Mouse (Mus musculus) forebrain, embryonic 13.5 days (tissue): ENCODE results near the gene Ube2ql1. TPM values are rescaled to one million over a fixed set of nuclear protein-coding genes. Genes with fewer than 3 reads are reported as not detected.

Experiments used
- ATAC-seq: fragments of 200-750 bp; cut with Nextera tagmentation; 2 replicates; pipeline ENCODE4 v1.8.0; 2017
- H3K27ac ChIP-seq: fragments of 300-500 bp; sonication (generic); 2 replicates; pipeline ENCODE4 v1.5.1; 2015; ENCODE audit warnings: inconsistent platforms, mild to moderate bottlenecking, moderate library complexity
- H3K27me3 ChIP-seq: fragments of 300-500 bp; sonication (generic); 2 replicates; pipeline ENCODE4 v1.6.1; 2015; ENCODE audit warnings: mild to moderate bottlenecking, inconsistent platforms
- H3K36me3 ChIP-seq: fragments of 300-500 bp; sonication (generic); 2 replicates; pipeline ENCODE4 v1.6.1; 2015; ENCODE audit warnings: mild to moderate bottlenecking, inconsistent platforms; ENCODE audit not compliant: poor library complexity, severe bottlenecking
- H3K4me1 ChIP-seq: fragments of 300-500 bp; sonication (generic); 2 replicates; pipeline ENCODE4 v1.6.1; 2015; ENCODE audit warnings: inconsistent platforms
- H3K4me2 ChIP-seq: fragments of 300-500 bp; sonication (generic); 2 replicates; pipeline ENCODE4 v1.6.1; 2015; ENCODE audit warnings: inconsistent platforms, mild to moderate bottlenecking, moderate library complexity
- H3K4me3 ChIP-seq: fragments of 300-500 bp; sonication (generic); 2 replicates; pipeline ENCODE4 v1.5.1; 2015; ENCODE audit warnings: mild to moderate bottlenecking, inconsistent platforms
- H3K9ac ChIP-seq: fragments of 300-500 bp; sonication (generic); 2 replicates; pipeline ENCODE4 v1.6.1; 2015; ENCODE audit warnings: mild to moderate bottlenecking, inconsistent platforms
- H3K9me3 ChIP-seq: fragments of 300-500 bp; sonication (generic); replicated peaks from 2 replicates; pipeline ENCODE4 v1.6.1; 2016; ENCODE audit warnings: inconsistent platforms
- WGBS: fragments of 180-500 bp; shearing (Covaris S2); methylation state at CpG from one replicate; pipeline ENCODE4 v1.1.7; 2015; 5-methylcytosine and 5-hydroxymethylcytosine counted together
- polyA plus RNA-seq: library from polyadenylated mRNA; unstranded; fragments of >200 nt; fragmentation: Nextera tagmentation; extraction: Ambion mirVana; gene quantifications from 2 replicates; pipeline ENCODE4 v1.2.1, GENCODE M21; 2015

The Ube2ql1 gene
- 10.5 and 11.4 TPM in 2 replicates for polyA plus RNA-seq

GRCm38 (mm10) chr13:69739759-69740135 lies at the start of gene Ube2ql1:
Gene Ube2ql1, minus strand, starts transcription at chr13:69739889.
- Histone ChIP-seq H3K4me1 (peaks cover 42% of the 10 kb centered on the region), H3K9me3 (no peaks in the 10 kb centered on the region), H3K27ac (peak within 1 kb of the TSS; percentile 93), H3K4me2 (peak within 1 kb of the TSS; percentile 74), H3K27me3 (peaks cover 36% of the 10 kb centered on the region), H3K9ac (peak within 1 kb of the TSS; percentile 89), H3K4me3 (peak within 1 kb of the TSS; percentile 82), H3K36me3 (peaks cover 4% of the 10 kb centered on the region; the same call in 1 of the 2 replicates)
- WGBS = under 1% methylated on average over 36 of the region's 46 CpGs
- peak; percentile 97 for ATAC-seq

- Histone ChIP-seq H3K9me3 (no peaks in the 10 kb centered on the region), H3K4me2 (no peak overlapping the region), H3K27me3 (no peaks in the 10 kb centered on the region), H3K4me1 (peaks cover 7% of the 10 kb centered on the region), H3K9ac (no peak overlapping the region), H3K4me3 (no peak overlapping the region), H3K36me3 (no peaks in the 10 kb centered on the region), H3K27ac (no peak overlapping the region)
- WGBS = 83% methylated on average over 5 of the region's 5 CpGs
- ATAC-seq = no peak
These were observed 49.0 kb upstream of the Ube2ql1 start for GRCm38 (mm10) chr13:69788704-69789103.

GRCm38 (mm10) chr13:69778221-69778620 lies 38.5 kb upstream of the Ube2ql1 start:
- no peak for ATAC-seq
- no peak overlapping the region for H3K4me3 ChIP-seq
- H3K36me3 ChIP-seq = no peaks in the 10 kb centered on the region
- H3K27me3 ChIP-seq = no peaks in the 10 kb centered on the region
- no peak overlapping the region for H3K27ac ChIP-seq
- H3K9ac ChIP-seq = no peak overlapping the region
- H3K4me2 ChIP-seq = no peak overlapping the region
- no peaks in the 10 kb centered on the region for H3K9me3 ChIP-seq
- no peaks in the 10 kb centered on the region for H3K4me1 ChIP-seq
- 94% methylated on average over 19 of the region's 19 CpGs for WGBS

- 85% methylated on average over 4 of the region's 4 CpGs for WGBS
- Histone ChIP-seq H3K4me1 (0 out of 2 replicates have a peak, but pooled peaks cover 2% of the 10 kb centered on the region), H3K4me2 (no peak overlapping the region), H3K27me3 (no peaks in the 10 kb centered on the region), H3K9me3 (no peaks in the 10 kb centered on the region), H3K4me3 (no peak overlapping the region), H3K9ac (no peak overlapping the region), H3K27ac (no peak overlapping the region), H3K36me3 (no peaks in the 10 kb centered on the region)
- ATAC-seq = no peak
These were observed 32.7 kb upstream of the Ube2ql1 start for GRCm38 (mm10) chr13:69772358-69772757.

- Histone ChIP-seq H3K4me2 (no peak overlapping the region), H3K4me3 (no peak overlapping the region), H3K4me1 (0 out of 2 replicates have a peak, but pooled peaks cover 2% of the 10 kb centered on the region), H3K9me3 (no peaks in the 10 kb centered on the region), H3K27ac (no peak overlapping the region), H3K9ac (no peak overlapping the region), H3K36me3 (no peaks in the 10 kb centered on the region), H3K27me3 (no peaks in the 10 kb centered on the region)
- 76% methylated on average over 12 of the region's 12 CpGs for WGBS
- peak; percentile 61 for ATAC-seq
These were observed 31.1 kb upstream of the Ube2ql1 start for GRCm38 (mm10) chr13:69770538-69771456.

- Histone ChIP-seq H3K36me3 (no peaks in the 10 kb centered on the region), H3K27me3 (no peaks in the 10 kb centered on the region), H3K27ac (no peak overlapping the region), H3K4me3 (no peak overlapping the region), H3K4me1 (0 out of 2 replicates have a peak, but pooled peaks cover 2% of the 10 kb centered on the region), H3K9me3 (no peaks in the 10 kb centered on the region), H3K4me2 (no peak overlapping the region), H3K9ac (no peak overlapping the region)
- 92% methylated on average over 10 of the region's 10 CpGs for WGBS
- no peak for ATAC-seq
These were observed 28.5 kb upstream of the Ube2ql1 start for GRCm38 (mm10) chr13:69768152-69768551.

GRCm38 (mm10) chr13:69764646-69765045 lies 25.0 kb upstream of the Ube2ql1 start:
- no peak overlapping the region for H3K9ac ChIP-seq
- no peak for ATAC-seq
- no peaks in the 10 kb centered on the region; the same call in 1 of the 2 replicates for H3K4me1 ChIP-seq
- H3K27ac ChIP-seq = no peak overlapping the region
- no peaks in the 10 kb centered on the region for H3K27me3 ChIP-seq
- no peak overlapping the region for H3K4me3 ChIP-seq
- WGBS = 71% methylated on average over 9 of the region's 9 CpGs
- H3K36me3 ChIP-seq = no peaks in the 10 kb centered on the region
- no peaks in the 10 kb centered on the region for H3K9me3 ChIP-seq
- H3K4me2 ChIP-seq = no peak overlapping the region

GRCm38 (mm10) chr13:69761393-69761792 lies 21.7 kb upstream of the Ube2ql1 start:
- no peak overlapping the region for H3K27ac ChIP-seq
- WGBS = 80% methylated on average over 10 of the region's 10 CpGs
- no peaks in the 10 kb centered on the region for H3K9me3 ChIP-seq
- H3K4me2 ChIP-seq = no peak overlapping the region
- ATAC-seq = peak; percentile 71
- no peaks in the 10 kb centered on the region; the same call in 1 of the 2 replicates for H3K4me1 ChIP-seq
- H3K27me3 ChIP-seq = no peaks in the 10 kb centered on the region
- no peak overlapping the region for H3K4me3 ChIP-seq
- H3K36me3 ChIP-seq = no peaks in the 10 kb centered on the region
- H3K9ac ChIP-seq = no peak overlapping the region

- WGBS = 67% methylated on average over 6 of the region's 6 CpGs
These were observed 19.3 kb upstream of the Ube2ql1 start for GRCm38 (mm10) chr13:69758979-69759378.

GRCm38 (mm10) chr13:69752875-69753274 lies 13.2 kb upstream of the Ube2ql1 start:
- no peak overlapping the region for H3K27ac ChIP-seq
- H3K4me3 ChIP-seq = no peak overlapping the region
- peaks cover 25% of the 10 kb centered on the region for H3K27me3 ChIP-seq
- H3K36me3 ChIP-seq = no peaks in the 10 kb centered on the region
- no peaks in the 10 kb centered on the region for H3K4me1 ChIP-seq
- no peaks in the 10 kb centered on the region for H3K9me3 ChIP-seq
- H3K9ac ChIP-seq = no peak overlapping the region
- 86% methylated on average over 2 of the region's 2 CpGs for WGBS
- no peak for ATAC-seq
- H3K4me2 ChIP-seq = no peak overlapping the region

More at GRCm38 (mm10) chr13:69758979-69759378, 19.3 kb upstream of the Ube2ql1 start:
- no peaks in the 10 kb centered on the region for H3K27me3 ChIP-seq
- no peak overlapping the region for H3K4me2 ChIP-seq
- H3K4me1 ChIP-seq = no peaks in the 10 kb centered on the region; the same call in 1 of the 2 replicates
- no peak overlapping the region for H3K9ac ChIP-seq
- no peak overlapping the region for H3K4me3 ChIP-seq
- no peaks in the 10 kb centered on the region for H3K36me3 ChIP-seq
- peak; percentile 87 for ATAC-seq
- no peaks in the 10 kb centered on the region for H3K9me3 ChIP-seq
- no peak overlapping the region for H3K27ac ChIP-seq

GRCm38 (mm10) chr13:69751510-69751909 lies 11.8 kb upstream of the Ube2ql1 start:
- Histone ChIP-seq H3K36me3 (no peaks in the 10 kb centered on the region), H3K9ac (no peak overlapping the region), H3K4me3 (no peak overlapping the region), H3K4me2 (no peak overlapping the region), H3K27me3 (peaks cover 25% of the 10 kb centered on the region), H3K9me3 (no peaks in the 10 kb centered on the region), H3K27ac (no peak overlapping the region), H3K4me1 (no peaks in the 10 kb centered on the region)
- no peak for ATAC-seq
- WGBS = 92% methylated on average over 6 of the region's 6 CpGs

- no peak overlapping the region for H3K4me3 ChIP-seq
- ATAC-seq = no peak
- H3K27ac ChIP-seq = no peak overlapping the region
- H3K36me3 ChIP-seq = no peaks in the 10 kb centered on the region
- H3K9me3 ChIP-seq = no peaks in the 10 kb centered on the region
- WGBS = 8% methylated on average over 4 of the region's 4 CpGs
- no peaks in the 10 kb centered on the region for H3K4me1 ChIP-seq
- peaks cover 25% of the 10 kb centered on the region for H3K27me3 ChIP-seq
- no peak overlapping the region for H3K9ac ChIP-seq
- no peak overlapping the region for H3K4me2 ChIP-seq
These were observed 9.1 kb upstream of the Ube2ql1 start for GRCm38 (mm10) chr13:69748756-69749155.
